10 mouse cellular contexts compared by ENCODE assay signal in genomic region chr15:77782449-77783014, GRCm38 (mm10). TPM values are rescaled to one million over a fixed set of nuclear protein-coding genes. Genes with fewer than 3 reads are reported as not detected.
DNase-seq lines count a peak whose midpoint lies in the region; ATAC-seq and TF ChIP-seq lines count a peak whose summit lies in the region.
"Had no signal": no experiment of that assay in that cellular context is flagged by ENCODE, and none has a peak within 500 bp of the region (broad histone marks: within the 10 kb centered on the region; RNA-seq: fewer than 3 reads in every experiment).

No protein-coding gene starts in this region.

- peak; percentile 56 for TF ChIP-seq CTCF in bone marrow, adult 2 months (IDR thresholded peaks at IDR 0.05; ENCODE audit: control insufficient read depth, insufficient read depth, low read length)
- peak; percentile 61 for TF ChIP-seq CTCF in lung, adult 2 months (IDR thresholded peaks at IDR 0.05; ENCODE audit: insufficient read depth, low read length)

- no peak for ATAC-seq in activated CD4-positive, CD25-positive, alpha-beta regulatory T cell, adult 4 months

- 79% methylated on average over 11 of the region's 11 CpGs for WGBS in bone marrow, adult 2 months
- WGBS in lung, adult 2 months: 71% methylated on average over 11 of the region's 11 CpGs

- peak; percentile 57 for DNase-seq in gastrocnemius, adult 18-20 months (ENCODE audit: low spot score)
- no peak for DNase-seq in gastrocnemius, postnatal 36 days
- DNase-seq in 416B (ENCODE audit: low read depth): peak; percentile 63
- no peak for DNase-seq in lung, adult 2 months
- no peak for DNase-seq in urinary bladder, postnatal 36 days (ENCODE audit: low spot score in 2 of 2)
- DNase-seq in left cerebral cortex, postnatal 25 days (ENCODE audit: low spot score in 2 of 2): no peak

- H3K4me1 ChIP-seq in bone marrow, adult 2 months (ENCODE audit: control insufficient read depth, insufficient read depth, low read length): no peaks in the 10 kb centered on the region
- H3K4me1 ChIP-seq in lung, adult 2 months (ENCODE audit: control insufficient read depth, insufficient read depth, low read length): no peaks in the 10 kb centered on the region

- H3K4me3 ChIP-seq in bone marrow, adult 2 months (replicated peaks; ENCODE audit: control insufficient read depth, low read depth, low read length): no peak overlapping the region
- no peak overlapping the region for H3K4me3 ChIP-seq in lung, adult 2 months (replicated peaks; ENCODE audit: extremely low read depth, low read depth, low read length)

- no peak for TF ChIP-seq POLR2A in bone marrow, adult 2 months (IDR thresholded peaks at IDR 0.05; ENCODE audit: borderline replicate concordance, control insufficient read depth, low read depth, low read length)
- no peak for TF ChIP-seq POLR2A in lung, adult 2 months (IDR thresholded peaks at IDR 0.05; ENCODE audit: borderline replicate concordance, extremely low read depth, low read depth, low read length)

- intact Hi-C loops in gastrocnemius, postnatal 36 days (cut with DNase I): loop anchor here (2.0 to 5.0 kb wide), 2 partner anchors 65 to 134 kb away; no protein-coding TSS in a partner anchor
- intact Hi-C loops in left cerebral cortex, postnatal 25 days (cut with DNase I): loop anchor here (5.0 kb wide), 1 partner anchor 60 kb away; the partner anchor contains the start of gene Myh9

- no peak overlapping the region for H3K27ac ChIP-seq in bone marrow, adult 2 months (ENCODE audit: control insufficient read depth, insufficient read depth, low read depth, low read length, poor library complexity)
- H3K27ac ChIP-seq: macrophage had no signal

RNA-seq across cellular contexts. Expression of gene Apol8, which starts 25.7 kb away (rescaled TPM):
- under 1 TPM; 0.07 to 0.73 TPM for total RNA-seq in gastrocnemius, adult 18-20 months (2021)
- total RNA-seq in gastrocnemius, postnatal 36 days (2021): under 1 TPM in 1 of 2 experiments, not detected in 1; 0.47 TPM
- 47.8 and 48.7 TPM in 2 replicates for polyA plus RNA-seq in bone marrow, adult 2 months (2011; ENCODE audit: insufficient read depth, insufficient read length, low replicate concordance, missing spikeins)
- 0.05 TPM in 1 of 2 replicates, not detected in the other for polyA plus RNA-seq in lung, adult 2 months (2012; rRNA removed)
- 1 to 10 TPM; 2.2 to 3.3 TPM for total RNA-seq in left cerebral cortex, postnatal 25 days (2021)
- not detected for polyA plus RNA-seq in activated CD4-positive, CD25-positive, alpha-beta regulatory T cell, adult 4 months (2017; shearing (Covaris generic))
- polyA plus RNA-seq: heart, embryonic 14.5 days; macrophage had no signal

RNA-seq across cellular contexts. Expression of gene Apol9b, which starts 53.7 kb away (rescaled TPM):
- total RNA-seq in gastrocnemius, adult 18-20 months (2021): not detected
- total RNA-seq in gastrocnemius, postnatal 36 days (2021): not detected
- polyA plus RNA-seq in bone marrow, adult 2 months (2011; ENCODE audit: insufficient read depth, insufficient read length, low replicate concordance, missing spikeins): 1.7 TPM in 1 of 2 replicates, not detected in the other
- polyA plus RNA-seq in lung, adult 2 months (2012; rRNA removed): 1.7 and 2.1 TPM in 2 replicates
- total RNA-seq in left cerebral cortex, postnatal 25 days (2021): not detected
- polyA plus RNA-seq in activated CD4-positive, CD25-positive, alpha-beta regulatory T cell, adult 4 months (2017; shearing (Covaris generic)): 10 to 100 TPM; 43.8 to 61.2 TPM
- polyA plus RNA-seq: heart, embryonic 14.5 days had no signal

RNA-seq across cellular contexts. Expression of gene Myh9, which starts 59.4 kb away (rescaled TPM):
- total RNA-seq in gastrocnemius, adult 18-20 months (2021): 10 to 100 TPM; 42.8 to 63.0 TPM
- total RNA-seq in gastrocnemius, postnatal 36 days (2021): 10 to 100 TPM; 48.4 to 49.1 TPM
- polyA plus RNA-seq in bone marrow, adult 2 months (2011; ENCODE audit: insufficient read depth, insufficient read length, low replicate concordance, missing spikeins): 264 and 399 TPM in 2 replicates
- polyA plus RNA-seq in lung, adult 2 months (2012; rRNA removed): 133 and 162 TPM in 2 replicates
- total RNA-seq in left cerebral cortex, postnatal 25 days (2021): 10 to 100 TPM; 69.9 to 75.5 TPM
- polyA plus RNA-seq in activated CD4-positive, CD25-positive, alpha-beta regulatory T cell, adult 4 months (2017; shearing (Covaris generic)): 100 to 1,000 TPM; 243 to 280 TPM

Comparison
In these comparisons a context has a peak if more than half of its experiments do, and no peak if none do; other contexts are left out.
1. DNase-seq: peak in gastrocnemius, adult 18-20 months (single experiment) and 416B (single experiment); none in gastrocnemius, postnatal 36 days (0 of 2), lung, adult 2 months (single experiment), urinary bladder, postnatal 36 days (0 of 2) and left cerebral cortex, postnatal 25 days (0 of 2).